Mouse (Mus musculus) kidney, adult 9 months (tissue): ENCODE data around the gene P3h1.

Experiments
- DNase-seq: peaks from one replicate; pipeline ENCODE4 v3.0.0; 2022

Gene P3h1

DNA sequence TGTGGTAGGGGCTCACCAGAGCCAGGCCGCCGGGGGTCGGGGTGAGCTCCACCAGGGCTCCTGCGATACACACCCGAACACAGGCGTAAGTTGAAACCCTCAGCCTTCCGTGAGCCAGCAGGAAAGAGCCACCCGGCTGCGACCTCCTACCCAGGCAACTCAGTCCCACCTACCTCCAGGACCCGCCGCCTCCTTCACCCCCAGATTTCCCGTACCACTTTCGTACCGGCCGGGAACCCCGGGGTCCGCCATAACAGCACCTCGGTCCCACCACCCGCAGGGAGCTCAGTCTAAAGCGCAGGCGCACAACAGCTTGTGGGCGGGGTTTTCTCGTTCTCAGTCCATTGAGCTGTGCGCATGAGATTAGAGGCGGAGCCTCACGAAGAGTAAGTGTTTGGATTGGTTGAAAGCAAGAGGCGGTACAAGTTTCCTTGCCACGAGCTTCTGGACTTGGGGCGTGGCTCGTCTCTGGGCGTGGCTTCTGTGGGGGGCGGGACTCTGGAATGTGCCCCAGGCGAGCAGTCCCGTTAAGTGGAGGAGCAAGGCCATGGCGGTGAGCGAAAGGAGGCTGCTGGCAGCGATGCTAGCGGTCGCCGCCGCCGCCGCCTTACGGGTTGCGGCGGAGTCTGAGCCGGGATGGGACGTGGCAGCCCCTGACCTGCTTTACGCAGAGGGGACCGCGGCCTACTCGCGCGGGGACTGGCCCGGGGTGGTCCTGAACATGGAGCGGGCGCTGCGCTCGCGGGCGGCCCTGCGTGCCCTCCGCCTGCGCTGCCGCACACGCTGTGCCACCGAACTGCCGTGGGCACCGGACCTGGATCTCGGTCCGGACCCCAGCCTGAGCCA is at the start of gene P3h1, which contains the start of gene AU022252:
Gene P3h1, plus strand, starts transcription at position 506 of the 846 bp plus-strand sequence.
Gene AU022252, minus strand, starts transcription at position 303 of the 846 bp plus-strand sequence.
- peak; percentile 100 for DNase-seq

DNA sequence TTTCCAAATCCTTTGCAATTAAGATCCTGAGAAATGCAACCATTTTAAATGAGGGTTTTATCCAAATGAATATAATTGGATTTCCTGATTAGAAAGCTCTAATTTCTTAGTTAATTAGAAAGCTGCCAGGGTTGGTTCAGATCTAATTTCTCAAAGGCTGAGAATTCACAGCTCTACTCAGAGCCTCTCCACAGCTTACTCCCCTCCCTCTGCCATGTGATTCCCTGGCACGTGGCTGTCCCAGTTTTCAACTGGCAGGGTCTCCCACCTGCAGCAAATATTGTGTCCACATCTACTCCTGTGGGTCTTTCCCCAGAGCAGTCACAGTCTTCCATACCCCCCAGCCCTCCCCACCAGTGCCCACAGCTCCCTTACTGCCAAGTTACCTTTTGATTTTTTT is 49.2 kb upstream of the P3h1 start:
- no peak for DNase-seq

DNA sequence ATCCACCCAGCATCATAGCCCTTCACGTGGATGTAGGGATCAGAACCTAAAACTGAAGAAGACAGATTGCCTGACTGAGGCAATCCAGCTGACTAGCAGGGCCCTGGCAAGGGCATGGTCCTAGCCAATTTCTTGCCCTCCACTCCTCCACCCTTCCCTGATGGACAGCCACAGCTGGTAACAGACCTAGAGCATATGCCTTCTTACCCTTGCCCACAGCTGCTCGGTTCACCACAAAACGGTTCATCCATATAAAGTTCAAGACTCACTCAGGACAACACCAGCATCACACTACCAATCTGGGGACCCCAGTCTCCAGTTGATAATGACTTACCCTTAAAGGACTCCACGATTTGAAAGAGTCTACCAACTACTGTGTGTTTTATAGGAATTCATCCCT is 46.9 kb upstream of the P3h1 start:
- no peak for DNase-seq

DNA sequence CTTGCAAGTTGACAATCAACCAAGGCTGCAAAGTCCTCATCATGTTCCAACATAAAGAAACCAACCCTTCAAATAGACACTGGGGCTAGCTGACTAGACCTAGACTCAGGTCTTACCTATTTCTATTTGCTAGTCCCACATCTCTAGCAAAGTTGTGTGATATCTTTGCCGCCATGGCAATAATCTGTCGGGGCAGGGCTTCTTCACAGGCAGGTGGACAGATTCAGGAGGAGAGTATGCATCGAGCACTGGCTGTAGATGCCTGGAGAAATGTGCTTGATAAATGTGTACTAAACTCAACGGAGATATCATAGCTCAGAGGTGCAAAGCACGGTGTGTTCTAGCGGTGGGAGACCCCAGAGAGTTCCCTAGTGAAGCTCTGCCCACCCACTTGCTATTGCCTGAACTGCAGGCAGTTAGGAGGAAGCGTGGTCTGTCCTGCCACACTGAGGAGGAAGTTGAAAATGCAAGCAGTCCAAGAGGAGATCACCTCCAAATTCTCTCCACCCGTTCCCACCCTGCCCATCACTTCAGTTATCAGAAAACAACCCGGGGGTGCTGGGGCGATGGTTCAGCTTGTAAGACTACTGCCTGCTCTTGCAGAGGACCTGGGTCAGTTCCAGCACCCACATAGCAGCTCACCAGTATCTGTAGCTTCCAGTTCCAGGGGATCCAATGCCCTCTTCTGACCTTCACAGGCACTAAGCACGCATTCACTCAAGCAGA is 44.5 kb upstream of the P3h1 start:
- DNase-seq, result no peak

DNA sequence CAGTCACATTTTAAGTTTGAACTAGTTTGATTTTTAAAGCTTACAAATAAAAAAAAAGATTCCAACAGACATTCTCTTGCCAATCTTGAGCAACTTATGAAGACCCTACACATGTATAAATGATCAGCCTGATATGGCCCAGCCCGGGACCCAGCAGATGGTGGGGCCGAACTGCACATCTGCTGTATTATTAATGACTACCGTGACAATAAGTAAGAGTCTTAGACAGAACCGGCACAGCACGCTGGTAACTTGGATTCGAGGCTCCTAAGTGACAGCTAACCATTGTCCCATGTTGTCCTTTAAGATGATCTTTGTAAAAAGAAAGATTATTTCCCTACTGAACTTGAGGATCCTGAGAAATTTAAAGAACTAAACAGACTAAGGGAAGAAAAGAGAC is 43.3 kb upstream of the P3h1 start:
- no peak for DNase-seq

DNA sequence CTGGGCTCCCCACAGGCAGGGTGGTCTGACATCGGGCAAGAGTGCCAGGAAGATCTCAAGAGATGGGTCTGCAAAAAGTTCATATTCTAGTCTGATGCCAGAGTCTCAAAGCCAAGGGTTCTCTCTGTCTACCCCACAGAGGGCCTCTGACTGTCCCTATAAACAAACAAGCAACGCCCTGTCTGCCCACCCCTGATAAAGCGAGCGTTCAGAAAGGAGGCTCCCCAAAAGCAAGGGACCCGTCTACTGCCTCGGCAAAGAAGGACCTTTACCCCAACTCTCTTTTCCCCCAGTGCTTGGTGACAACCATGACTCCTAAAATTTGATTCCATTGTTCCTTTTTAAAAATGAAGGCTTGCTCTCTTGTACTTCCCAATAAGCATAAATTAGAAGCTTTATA is 42.9 kb upstream of the P3h1 start, which contains the start of gene Ermap:
Gene Ermap, minus strand, starts transcription at position 148 of the 400 bp plus-strand sequence.
- DNase-seq, result no peak

DNA sequence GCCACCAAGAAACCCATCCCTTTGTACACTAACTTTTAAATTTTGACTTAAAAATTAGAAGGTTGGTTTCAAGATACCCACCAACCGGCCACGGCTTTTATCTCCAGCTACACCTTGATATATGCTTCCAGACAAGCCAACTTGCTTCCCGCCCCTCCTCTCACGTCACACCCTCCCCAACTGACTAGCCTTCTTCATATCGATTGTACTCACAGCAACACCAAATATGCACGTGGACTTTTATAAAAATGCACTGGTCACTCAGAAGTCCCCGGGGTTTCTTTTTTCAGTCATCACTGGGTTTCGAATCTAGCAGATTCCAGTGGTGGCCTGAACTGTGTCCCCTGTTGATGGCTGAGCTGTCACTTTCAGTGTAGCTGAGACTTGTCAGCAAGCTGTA is 42.1 kb upstream of the P3h1 start:
- no peak for DNase-seq

DNA sequence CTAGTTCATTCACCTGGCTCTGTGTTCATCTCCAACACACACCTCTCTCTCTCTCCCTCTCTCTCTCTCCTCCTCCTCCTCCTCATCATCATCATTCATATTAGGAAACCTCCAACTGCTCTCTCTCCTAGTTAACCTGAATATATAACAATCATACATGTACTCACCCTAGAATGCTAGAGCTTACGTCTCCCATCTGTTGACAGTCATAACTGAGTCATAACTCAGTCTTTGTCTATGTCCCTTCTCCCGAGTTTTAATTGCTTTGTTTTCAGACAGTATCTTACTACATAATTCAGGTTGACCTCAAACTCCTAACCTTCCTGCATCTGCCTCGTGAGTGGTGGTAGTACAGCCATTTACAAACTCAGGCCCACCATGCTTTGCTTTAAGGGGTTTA is 41.4 kb upstream of the P3h1 start:
- DNase-seq, result no peak

DNA sequence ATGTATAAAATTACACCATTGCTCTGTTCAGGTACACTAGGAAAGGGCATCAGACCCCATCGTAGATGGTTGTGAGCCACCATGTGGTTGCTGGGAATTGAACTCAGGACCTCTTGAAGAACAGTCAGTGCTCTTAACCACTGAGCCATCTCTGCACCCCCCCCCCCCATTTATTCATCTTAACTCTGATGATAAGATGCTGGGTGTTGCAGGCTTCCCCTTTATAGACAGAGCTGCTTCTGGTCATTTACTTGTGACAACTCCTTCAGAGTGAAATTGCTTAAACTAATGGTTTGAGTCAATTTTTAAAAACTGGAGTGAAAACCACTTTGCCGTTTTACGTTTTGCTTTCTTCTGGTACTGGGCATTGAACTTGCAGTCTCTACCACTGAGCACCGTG is 40.0 kb upstream of the P3h1 start:
- no peak for DNase-seq

DNA sequence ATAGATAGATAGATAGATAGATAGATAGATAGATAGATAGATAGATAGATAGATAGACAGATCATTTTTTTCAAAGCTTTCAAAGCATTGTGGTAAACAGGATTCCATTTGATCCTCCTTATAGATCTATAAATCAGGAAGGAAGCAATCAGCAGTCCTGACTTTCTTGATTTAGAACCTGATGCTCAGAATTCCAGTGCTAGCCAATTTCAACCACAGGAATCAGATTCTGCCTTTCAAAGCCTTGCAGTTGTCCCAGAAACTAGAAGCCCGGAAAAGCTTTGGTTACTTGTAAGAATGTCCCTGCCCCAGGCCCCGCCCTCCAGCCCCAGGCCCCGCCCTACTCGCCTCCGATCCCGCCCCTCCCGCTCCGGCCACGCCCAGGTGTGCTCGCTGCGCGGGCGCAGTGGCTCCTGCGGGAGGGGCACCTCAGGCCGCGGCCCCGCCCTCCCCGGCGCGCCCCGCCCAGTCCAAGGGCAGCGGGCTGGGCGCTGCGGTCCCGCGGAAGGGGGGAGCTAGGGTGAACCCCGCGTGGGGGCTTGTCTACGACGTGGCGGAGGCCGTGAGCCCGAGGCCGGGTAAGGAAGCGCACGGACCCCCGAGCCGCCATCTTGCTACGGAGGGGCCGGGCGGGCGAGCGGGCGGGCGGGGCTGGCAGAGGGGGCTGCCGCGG is 37.7 kb upstream of the P3h1 start, which contains the start of gene Svbp:
Gene Svbp, plus strand, starts transcription at position 398 of the 673 bp plus-strand sequence.
- DNase-seq, result peak; percentile 83

DNA sequence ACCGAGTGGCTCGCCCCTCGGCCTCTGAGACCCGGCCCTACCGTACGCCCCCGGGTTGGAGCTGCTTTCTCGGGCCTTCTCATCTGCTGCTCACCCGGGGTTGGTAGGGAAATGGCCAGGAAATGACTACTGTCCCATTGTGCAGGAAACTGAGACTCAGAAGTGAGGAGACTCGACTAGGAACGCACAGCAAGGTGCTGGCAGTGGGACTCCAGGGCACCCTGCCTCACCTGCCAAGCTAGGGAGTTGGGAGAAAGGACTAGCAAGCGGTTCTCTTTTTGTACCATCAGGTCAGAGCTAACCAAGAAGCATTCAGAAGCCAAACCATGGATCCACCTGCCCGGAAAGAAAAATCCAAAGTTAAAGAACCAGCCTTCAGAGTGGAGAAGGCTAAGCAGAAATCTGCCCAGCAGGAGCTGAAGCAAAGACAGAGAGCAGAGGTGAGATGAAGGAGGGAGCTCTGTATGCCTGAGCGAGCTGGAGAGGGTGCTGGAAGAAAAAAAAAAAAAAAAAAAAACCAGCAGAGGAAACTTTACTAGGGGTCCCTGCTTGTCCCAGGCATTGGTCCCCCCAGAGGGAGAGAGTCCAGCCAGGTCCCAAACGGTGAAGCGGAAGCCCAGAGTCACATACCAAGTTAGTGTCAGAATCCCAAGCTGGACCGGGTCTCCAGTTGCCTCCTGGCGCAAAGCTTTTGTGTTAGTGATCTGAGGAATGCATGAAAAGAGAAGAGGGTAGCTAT is 37.0 kb upstream of the P3h1 start:
- DNase-seq, result no peak

DNA sequence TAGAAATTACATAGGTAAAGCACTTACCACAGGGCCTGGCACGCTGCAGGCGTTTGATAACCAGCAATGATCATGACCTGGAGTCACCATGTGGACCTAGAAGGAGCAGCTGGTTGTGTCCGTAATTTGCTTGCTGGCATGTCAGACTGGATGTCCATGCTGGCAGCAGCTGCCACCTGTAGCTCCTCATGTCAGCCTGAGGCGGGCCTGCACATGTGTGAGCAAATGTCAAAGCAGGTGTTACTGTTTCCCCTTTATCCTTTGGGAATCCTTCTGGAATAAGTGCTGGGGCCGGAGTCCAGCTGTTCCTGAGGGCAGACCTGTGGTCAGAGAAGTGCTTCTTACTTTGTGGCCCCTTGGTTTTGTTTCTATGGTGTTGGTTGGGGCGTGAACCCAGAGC is 34.6 kb upstream of the P3h1 start:
- no peak for DNase-seq

DNA sequence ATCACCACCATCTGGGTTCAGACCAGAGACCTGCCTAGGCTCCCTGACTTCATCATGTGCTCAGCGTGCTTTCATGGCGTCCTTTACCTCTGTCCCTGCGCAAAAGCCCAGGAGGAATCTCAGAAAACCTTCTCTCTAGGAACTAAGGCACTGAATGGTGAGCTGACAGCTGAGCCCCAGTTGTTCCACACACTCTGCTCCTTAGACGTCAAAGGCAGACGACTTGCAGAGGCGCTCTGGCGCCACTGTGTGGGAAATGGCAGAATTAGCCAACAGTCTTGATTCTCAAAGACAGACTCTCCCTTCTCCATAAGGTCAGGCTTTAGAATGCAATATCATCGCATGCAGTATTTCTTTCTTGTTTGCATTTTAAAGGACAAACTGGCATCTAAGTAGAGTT is 28.0 kb upstream of the P3h1 start:
- peak; percentile 60 for DNase-seq

DNA sequence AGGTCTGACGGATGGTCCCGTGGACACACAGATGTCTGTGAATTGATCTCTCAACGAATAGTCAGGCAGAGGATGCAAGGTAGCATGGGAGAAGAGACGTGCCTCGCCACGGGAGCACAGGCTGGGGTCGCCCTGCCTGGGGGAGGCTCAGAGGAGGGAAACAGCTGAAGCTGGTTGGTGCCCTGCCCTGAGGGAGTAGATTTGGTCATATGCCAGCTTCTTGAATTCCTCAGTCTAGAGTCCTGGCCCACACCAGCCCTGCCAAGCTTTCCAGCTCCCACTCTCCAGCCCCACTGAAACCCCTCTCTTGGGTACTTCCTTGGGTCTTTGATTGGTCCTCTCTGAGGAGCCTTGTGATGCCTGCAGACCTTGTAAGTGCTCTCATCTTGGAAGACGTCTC is 16.0 kb upstream of the P3h1 start:
- DNase-seq, result no peak

DNA sequence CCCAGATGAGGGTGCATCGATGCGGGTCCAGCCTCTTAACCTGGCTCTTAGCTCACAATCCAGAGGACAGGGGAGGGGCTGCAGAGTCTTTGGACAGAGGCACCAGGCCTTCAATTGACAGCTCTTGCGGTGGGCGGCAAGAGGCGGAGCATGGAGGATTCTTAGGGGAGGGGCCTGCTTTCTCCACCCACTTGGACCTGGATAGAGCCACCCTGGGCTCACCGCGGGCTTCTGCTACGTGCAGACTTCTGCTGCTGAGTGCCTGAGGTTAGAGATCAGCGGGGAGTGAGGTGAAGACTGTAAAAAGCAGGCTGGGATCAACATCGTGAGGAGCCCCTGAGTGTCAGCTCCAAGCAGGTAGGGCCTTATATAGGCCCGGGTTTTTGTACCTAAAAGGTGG is 14.5 kb upstream of the P3h1 start, which contains the start of gene Tmem269:
Gene Tmem269, minus strand, starts transcription at position 49 of the 400 bp plus-strand sequence.
- no peak for DNase-seq

DNA sequence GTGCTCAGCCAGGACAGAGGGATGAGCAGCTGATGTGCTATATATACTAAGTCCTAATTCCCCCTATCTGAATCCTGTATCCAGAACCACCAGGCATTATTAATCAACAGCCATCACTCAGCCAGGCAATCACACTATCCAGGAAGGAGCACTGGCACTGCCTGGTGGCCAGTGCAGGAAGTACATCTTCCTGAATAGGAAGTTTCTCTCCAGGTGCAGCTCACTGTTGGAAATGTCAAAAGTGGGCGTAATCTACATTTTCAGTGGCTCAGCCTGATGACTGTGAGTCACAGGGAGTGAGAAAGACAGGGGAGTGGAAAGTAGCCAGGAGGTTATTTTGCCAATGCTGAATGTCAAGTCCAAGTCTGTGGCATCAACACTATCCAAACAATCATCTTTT is 9.0 kb upstream of the P3h1 start:
- peak; percentile 59 for DNase-seq

DNA sequence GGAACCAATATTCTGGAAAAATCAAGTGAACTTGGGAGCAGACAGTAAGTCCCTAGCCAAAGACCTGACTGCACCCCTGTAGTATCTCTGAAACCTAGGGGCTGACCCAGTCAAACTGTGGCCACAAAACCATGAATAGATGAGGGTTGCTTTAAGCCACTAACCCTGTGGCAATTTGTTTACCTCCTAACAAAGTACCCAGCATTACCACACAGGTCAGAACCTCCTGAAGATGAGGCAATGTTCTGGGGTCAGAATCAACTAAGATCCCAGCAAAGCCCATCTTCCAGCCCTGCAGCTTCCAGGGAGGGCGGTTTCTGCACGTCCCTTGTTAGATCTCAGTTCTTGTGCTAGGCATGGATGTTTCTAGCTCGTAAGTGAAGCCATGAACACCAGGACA is 8.2 kb upstream of the P3h1 start:
- DNase-seq, result no peak

DNA sequence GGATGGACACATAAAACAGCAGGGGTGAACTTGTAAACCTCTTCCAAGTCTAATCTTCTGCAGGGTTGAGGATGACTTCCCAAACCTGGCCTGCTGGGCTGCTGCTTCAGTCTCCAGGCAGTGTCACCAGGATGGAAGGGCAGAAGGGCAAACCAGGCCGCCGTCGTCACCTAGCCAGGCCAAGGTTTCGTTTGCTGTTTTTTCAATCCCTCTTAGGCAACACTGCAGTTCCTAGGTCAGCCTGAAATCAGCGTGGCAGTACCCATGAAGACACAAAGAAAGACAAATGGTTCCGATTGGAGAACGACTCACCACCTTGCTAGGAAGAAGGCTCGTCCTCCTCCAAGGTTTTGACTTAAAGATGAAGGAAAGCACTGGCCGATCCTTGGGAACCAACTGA is 7.0 kb upstream of the P3h1 start:
- no peak for DNase-seq

DNA sequence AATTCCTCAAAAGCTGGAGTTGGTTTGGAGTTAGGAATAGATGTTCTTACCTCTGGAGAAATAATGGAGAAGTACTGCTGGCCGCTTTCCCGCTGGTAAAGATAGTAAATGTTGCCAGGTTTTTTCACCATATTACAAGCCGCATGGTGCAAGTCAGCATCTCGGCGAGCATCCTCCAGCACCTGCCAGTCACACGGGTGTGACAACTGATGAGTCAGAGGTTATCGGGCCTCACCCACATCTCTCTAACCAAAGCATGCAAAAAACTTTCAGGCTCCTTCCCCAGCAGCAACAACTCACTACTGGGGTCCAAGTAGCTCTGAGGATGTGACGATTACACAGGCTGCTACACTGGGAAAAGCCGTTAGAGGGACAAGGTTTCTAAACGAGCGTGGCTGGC is 6.0 kb upstream of the P3h1 start:
- DNase-seq, result no peak

DNA sequence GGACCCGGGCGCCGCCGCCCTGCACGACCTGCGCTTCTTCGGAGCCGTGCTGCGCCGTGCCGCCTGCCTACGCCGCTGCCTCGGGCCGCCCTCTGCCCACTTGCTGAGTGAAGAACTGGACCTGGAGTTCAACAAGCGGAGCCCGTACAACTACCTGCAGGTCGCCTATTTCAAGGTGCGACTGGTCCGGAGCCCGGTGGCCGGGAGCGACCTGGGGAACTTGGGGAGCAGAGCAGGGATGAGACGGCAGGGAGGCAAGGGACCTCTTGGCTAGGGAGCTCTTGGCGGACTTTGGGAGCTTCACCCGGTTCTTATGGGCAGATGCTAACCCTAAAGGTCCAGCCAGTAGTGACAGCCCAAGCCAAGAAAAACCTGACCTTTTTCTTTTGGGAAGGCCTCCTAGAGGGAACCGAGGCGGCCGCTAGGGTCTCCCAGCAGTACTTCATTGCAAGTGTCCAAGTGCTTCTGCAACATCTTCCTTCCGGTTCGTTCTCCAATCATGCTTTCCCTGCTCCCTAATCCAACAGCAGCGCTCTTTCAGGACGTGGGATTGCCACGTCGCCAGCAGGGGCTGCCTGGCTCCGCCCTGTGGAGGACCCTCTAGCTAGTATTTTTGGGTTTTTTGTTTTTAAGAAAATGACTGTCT is 664 bp downstream of the P3h1 start:
- DNase-seq, result peak; percentile 39

DNA sequence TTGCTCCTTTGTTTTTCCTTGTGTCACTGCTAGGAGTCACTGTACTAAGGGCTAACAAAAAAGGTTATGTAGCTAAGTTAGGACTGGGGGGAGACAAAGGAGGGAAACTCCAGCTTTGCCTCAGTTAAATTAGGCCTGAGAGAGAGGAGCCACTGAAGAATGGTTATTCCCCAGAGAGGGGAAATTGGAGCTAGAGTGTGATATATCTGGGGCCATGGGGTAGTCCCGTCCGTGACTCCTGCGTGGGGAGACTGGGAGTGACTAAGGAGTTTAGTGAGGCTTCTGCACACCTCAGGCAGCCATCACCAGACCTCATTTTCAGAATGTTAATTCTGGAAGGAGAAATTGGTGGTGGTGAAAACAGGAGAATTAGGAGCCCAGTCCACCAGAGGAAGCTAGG is 1.6 kb downstream of the P3h1 start:
- DNase-seq, result no peak

DNA sequence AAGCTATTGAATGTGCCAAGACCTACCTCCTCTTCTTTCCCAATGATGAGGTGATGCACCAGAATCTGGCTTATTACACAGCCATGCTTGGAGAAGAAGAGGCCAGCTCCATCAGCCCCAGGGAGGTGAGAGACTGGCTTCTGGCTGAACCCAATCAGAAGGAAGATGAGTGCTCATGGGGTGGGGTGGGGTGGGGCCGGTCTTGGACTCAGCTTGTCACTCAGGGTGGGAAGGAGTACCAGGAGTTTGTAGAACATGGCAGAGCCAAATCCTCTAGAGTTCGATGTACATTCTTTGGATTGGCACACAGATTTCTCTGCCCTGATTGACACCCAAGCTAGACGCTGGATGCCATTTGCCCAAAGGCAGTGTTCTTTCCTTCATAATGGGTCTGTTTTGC is 5.9 kb downstream of the P3h1 start:
- no peak for DNase-seq
